Mouse (Mus musculus) retina, adult 2 months (tissue): ENCODE results near the gene Stk4.

Source experiments
- DNase-seq: peaks from one replicate; pipeline ENCODE4 v3.0.0-alpha.2; 2012; ENCODE audit warnings: low read depth, low spot score

Gene Stk4

GRCm38 (mm10) chr2:164079488-164079887 lies 9.4 kb downstream of the Stk4 start:
- no peak for DNase-seq

DNA sequence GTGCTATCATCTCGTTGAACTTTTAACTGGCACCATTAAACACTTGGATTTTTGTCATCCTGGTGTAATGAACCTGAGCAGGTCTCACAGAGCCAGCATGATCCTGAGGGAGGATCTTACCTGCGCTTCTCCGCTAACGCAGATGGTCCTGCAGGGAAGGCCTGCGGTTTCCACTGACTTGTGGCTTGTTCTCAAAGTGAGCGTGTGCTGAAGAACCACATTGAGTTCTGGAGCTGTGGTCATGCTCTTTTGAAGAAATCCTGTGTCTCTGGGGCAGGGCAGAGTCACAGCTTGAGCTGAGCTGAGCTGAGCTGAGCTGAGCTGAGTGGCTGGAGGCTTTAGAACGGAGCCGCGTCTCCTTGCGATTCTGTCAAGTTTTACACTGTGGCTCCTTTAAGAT lies 11.5 kb downstream of the Stk4 start:
- no peak for DNase-seq

DNA sequence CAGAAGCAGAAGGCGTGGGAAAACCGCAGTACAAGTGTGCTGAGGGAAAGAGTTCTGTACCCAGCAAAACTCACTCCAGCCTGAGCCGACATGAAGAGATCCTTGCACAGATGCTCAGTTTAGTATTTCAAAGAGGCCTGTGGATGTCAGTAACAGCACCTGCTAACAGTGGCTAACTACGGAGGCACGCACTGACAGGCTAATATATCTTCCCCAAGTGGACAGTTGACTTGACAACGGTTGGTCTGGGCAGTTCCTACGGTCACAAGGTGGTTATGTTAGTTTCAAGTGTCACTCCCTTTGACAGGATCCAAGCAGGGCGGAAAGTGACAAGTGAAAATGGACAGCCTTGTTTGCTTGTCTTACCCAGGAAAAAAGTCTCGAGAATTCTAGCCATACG lies 12.1 kb downstream of the Stk4 start:
- DNase-seq: no peak

- no peak for DNase-seq
Measured at GRCm38 (mm10) chr2:164083609-164084341, 13.7 kb downstream of the Stk4 start.

GRCm38 (mm10) chr2:164084342-164084700 lies 14.2 kb downstream of the Stk4 start:
- no peak for DNase-seq

DNA sequence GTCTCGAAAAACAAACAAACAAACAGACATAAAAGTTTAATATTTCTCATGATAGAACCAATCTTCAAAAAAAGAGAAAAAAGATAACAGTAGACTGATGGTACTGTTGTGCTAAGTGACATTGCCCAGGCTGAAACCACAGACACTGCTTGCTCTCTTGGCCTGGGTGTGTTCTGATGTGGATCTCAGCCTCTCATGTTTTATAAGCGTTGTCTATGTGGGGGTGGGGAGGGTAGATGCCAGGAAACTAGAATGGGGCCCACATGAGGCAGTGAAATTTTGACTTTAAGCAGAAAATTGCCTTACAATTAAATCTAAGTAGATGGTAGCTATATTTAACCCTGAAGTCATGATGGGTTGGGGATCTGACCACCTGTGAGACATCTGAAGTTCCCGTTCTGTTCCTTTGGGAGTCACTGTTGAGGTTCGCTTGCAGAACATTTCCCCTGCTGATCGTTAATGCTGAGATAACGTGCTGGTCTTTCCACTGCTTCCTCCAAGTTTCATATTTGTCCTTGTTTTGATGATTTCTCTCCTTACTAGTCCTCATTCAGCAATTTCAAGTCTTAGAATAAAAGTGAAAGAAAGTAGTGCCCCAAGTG lies 17.4 kb downstream of the Stk4 start:
- no peak for DNase-seq

- no peak for DNase-seq
Measured at GRCm38 (mm10) chr2:164089508-164089907, 19.4 kb downstream of the Stk4 start.

GRCm38 (mm10) chr2:164094152-164094551 lies 24.0 kb downstream of the Stk4 start:
- DNase-seq: no peak

DNA sequence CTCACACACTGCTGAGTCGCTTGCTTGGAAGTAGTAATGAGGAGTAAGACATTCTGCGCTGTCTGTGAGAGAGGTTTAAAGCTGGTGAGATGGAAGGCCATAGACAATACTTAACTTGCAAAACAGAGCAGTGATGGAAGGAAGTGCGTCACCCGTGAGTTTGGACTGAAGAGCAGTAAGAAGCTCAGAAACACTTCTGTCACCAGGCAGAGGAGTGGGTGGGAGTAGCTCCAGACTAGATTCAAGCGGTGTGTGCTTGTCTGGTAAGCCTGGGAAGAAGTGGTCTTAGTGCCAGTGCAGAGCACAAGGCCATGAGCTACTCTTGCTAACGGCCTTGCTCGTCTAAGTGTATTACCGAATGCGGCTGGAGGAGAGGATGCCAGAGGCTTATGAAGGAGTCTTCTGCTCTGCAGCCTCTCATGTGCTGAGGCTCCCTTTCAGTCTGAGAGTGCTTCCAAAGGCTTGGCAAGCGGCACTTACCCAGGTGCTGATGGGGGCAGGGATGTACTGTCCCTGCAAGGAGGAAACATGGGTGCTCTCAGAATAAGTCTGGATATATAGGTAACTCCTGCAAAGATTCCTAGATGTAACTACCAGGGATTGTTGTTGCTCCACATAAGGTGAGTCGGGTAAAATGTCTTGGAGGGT lies 28.6 kb downstream of the Stk4 start:
- DNase-seq: no peak

DNA sequence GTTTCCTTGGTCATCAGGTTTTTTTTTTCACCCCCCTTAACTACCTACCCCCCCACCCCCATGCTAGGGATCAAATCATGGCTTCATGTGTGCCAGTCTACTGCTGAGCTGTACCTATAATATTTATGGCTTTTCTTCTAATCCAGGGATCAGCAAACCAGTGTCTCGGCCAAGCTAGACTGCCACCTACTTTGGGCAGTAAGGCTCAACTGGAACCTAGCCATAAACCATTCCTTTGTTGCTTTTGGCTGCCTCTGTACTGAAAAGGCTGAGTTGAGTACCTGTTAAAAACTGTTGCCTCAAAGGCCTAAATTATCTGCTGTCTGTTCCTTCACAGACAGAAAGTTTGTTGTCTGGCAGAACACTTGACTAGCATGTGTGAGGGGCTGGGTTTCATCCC lies 31.8 kb downstream of the Stk4 start:
- no peak for DNase-seq

DNA sequence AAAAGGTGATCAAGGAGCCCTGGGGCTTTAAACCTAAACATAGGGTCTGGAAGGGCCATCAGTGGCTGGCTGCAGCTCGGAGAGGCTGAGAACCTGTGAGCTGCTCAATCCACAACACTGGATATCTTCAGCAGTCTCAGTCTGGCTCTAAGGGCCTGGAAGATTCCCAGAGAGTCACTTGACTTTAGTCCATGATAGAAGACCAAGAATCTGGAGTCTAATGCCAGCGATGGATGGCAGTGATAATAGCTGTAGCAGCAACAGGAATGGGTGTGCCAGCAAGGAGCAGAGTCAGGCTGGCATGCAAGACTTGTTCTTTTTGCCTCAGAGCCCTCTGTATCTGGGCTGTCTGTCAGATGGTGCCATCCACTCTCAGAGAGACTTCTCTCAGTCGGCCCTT lies 32.2 kb downstream of the Stk4 start:
- DNase-seq: no peak

DNA sequence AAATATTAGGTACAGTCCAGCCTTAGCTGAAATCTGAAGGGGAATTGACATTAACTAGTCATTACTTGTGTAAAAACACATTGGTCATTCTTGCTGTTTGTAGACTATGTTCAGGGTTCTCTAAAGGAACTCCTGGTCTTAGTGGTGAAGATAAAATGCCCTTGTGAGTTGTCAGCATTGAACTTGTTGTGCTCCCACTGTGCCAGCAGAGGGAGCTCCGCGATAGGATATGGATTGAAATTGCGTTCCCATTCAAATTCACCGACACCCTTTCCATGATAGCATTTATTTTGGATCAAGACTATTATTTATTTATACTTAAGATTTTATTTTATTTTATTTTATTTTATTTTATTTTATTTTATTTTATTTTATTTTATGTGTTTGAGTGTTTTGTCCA lies 33.4 kb downstream of the Stk4 start:
- peak; percentile 37 for DNase-seq

DNA sequence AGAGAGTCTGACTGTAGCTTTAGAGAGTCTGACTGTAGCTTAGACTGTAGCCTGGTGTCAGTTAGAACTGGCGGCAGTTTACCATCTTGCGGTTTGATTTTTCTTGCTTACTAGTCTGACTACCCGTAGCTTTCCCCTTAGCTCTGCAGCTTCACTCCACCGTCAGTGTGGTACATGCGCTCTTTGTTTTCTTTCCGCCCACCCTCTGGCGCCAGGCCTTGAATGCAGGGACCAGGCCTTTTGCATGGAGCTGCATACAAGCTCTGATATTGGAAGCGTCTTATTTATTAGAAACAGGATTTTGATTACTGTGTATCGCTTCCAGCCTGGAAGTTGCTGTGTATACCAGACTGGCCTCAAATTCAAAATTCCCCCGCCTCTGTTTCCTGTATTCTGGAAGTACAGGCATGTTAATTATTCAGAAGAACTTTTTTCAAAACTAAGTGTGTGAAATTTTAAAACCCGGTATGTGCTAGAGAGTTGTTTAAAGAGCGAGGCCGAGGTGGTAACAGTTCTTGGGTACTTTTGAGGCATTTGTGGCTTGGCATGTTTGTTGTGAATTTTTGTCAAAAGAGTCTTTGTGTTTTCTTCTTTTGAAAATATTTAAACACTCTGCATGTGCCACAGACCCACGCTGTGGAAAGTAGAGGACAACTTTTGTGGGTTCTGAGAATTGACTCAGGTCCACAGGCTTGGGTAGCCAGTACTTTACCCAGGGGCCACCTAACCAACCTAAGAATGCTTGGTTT lies 36.3 kb downstream of the Stk4 start:
- DNase-seq: no peak

- DNase-seq: no peak
Measured at GRCm38 (mm10) chr2:164107125-164107874, 37.2 kb downstream of the Stk4 start.

- no peak for DNase-seq
Measured at GRCm38 (mm10) chr2:164108501-164108900, 38.4 kb downstream of the Stk4 start.

DNA sequence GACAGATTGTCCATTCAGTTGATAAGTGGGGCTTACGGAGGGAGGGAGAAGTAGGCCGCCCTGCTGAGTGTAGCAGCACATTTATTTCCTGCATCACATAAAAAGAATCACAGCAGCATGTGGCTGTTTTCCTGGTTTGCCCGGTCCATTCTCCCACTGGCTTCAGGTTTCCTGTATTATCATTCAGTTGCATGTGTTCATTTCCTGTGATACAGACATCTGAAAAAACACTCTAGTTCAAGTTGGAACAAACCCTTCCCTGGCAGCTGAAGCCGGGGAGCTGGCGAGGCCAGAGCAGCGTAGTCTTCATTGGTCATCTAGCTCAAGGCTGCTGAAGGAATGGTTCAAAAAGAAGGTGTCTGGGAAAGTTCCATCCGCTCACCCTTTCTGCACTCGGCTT lies 41.4 kb downstream of the Stk4 start:
- no peak for DNase-seq

- no peak for DNase-seq
Measured at GRCm38 (mm10) chr2:164114051-164114450, 43.9 kb downstream of the Stk4 start.

DNA sequence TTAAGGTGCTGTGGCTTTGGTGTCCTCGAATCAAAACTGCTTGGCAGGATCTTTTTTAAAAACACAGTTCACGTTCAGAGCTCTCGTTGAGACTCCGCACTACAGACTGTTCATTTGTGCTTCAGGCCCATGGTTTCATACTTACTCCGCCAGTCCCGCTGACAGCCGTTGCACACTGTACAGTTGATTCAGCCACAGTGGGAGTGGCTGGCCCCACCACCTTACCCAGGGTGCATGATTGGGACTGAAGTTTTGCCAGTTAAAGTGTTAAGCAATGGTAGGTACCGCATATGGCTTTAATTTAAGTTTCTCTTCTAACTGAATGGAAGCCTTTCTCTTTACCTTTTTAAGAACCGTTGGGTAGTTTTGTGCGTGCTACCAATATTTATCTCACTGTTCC lies 45.4 kb downstream of the Stk4 start:
- DNase-seq: no peak

GRCm38 (mm10) chr2:164119503-164119902 lies 49.4 kb downstream of the Stk4 start:
- DNase-seq: no peak

DNA sequence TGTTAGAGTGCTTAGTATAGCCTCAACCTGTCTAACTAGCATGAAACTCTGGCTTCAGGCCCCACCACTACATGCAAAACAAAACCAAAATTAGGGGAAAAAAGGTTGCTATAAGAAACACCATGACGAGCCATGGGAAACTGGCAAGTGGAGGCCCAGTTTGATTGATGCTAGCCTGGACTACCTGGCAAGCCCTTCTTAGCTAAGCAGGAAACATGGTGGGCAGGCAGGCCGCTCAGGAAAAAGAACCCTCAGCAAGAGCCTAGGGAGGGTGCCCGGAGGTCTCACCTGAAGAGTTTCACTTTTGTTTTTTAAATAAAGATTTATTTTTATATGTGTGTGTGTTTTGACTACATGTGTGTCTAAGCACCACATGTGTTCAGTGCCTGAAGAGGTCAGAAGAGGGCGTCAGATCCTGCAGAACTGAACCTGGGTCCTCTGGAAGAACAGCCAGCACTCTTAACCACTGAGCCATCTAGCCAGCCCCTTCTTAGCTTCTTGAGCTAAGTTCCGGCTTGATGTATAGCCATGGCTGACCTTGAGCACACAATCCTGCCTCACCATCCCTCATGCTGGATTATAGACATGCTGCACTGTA lies 53.1 kb downstream of the Stk4 start:
- no peak for DNase-seq

DNA sequence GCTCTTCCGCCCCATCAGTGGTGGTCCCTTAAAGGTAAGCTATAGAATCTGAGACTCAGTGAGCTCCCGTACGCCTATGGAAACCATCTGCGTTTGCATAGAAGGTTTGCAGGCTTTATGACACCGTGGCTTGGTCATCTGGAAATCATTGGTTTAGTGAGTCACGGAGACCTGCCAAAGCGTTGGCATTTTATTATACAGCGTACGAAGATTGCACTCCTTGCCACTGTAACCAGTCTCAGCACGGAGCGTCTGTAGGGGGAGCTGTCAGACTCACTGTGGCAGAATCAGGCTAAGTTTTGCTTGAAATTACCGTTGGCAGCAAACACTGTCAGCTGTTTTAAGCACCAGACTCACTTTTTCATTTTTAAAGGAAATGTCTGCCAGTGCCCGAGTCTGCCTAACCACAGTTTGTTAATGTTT lies 56.4 kb downstream of the Stk4 start:
- DNase-seq: no peak
